Mouse (Mus musculus): ENCODE results near the gene Gm48551.

Gene Gm48551

DNA sequence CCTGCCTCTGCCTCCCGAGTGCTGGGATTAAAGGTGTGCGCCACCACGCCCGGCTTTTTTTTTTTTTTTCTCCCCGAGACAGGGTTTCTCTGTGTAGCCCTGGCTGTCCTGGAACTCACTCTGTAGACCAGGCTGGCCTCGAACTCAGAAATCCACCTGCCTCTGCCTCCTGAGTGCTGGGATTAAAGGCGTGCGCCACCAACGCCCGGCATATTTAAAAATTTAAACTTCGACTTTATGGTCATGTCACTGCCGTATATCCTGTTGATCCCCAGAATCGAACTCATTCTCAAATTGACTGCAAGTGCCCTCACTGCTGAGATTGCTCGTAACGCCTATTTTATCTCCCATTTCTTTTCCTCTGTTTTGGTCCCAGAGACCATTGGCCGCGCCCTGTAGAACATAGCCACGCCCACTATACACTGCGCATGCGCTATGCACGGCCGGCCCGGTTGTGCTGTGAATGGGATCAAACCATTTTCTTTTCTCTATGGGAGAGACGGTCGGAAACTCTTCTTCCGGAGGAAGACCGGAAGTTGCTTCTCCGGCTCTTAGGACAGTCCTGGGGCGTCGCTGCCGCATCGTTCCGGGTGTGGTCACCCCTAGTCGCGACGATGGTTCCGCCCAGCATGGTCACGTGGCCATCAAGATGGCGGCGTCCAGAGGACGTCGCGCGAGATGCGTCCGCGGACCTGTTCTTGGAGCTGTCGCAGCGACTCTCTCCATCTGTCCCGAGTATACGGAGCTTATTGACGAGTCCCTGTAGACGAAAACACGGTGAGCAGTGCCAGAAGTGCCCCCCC lies at the start of gene Gm48551, which contains the start of gene Dohh:
Gene Gm48551 (plus strand): TSS at position 665 of the 803 bp plus-strand sequence.
Gene Dohh (plus strand): TSS at position 627 of the 803 bp plus-strand sequence.
- DNase-seq (ENCODE audit: low spot score in 2 of 2): peak; percentile 100

DNA sequence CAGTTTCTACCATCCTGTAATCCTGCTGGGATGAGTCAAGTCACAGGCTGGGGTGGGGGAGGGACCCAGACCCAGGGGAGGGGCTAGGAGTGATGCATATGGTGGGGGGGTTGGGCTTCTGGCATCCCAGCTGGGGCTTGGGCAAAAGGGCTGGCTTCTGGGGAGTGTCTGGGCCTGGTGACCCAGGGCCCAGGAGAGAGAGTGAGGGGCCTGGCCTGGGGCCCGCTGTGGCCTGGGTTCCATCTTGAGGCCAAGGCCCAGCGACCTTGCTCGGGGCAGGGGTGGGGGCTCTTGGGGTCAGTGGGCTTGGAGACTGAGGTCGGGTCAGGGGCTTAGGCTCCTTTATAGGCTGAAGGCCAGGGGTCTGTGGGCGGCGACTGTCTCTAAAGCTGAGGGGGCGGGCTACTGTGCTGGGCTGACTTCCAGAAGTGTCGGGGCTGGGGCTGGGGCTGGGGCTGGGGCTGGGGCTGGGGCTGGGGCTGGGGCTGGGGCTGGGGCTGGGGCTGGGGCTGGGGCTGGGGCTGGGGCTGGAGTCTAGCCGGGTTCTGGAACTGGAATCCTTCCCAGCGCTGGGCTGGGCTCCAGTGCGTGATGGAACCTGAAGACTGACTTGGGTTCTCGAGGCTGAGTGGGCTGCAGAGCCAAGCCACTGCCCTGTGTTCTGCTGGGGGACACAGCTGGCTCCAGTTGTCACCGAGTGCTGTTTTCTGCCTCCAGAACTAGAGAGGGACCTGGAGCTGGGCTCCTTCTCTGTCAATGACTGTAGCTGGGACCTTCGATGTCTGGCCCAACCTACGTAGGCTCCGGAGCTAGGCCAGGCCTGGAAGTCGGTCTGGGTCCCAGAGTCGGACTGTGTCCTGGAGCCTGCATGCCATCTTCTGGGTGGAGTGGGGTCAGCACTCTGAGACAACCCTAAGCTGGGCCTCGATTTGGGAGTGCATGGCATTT lies 48.6 kb upstream of the Gm48551 start:
- DNase-seq (ENCODE audit: low spot score in 2 of 2): no peak

DNA sequence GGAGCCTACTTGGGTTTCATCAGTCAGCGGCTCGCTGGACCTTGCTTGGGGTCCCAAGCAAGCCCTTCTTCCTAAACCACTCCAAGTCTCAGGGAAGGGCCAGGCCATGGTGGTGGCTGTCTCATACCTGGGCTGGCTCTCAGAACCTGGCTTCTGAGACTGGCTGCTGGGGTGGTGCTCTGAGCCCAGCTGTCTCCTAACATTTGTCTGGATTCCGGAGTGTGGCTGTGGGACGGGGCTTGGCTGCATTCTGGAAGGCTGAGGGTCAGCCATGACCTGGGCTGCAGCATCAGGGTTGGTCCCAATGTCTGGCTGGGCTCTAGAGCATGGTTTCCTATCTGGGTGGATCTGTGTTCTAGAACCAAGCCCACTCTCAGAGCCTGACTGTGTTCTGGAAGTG lies 47.7 kb upstream of the Gm48551 start:
- no peak for DNase-seq (ENCODE audit: low spot score in 2 of 2)

DNA sequence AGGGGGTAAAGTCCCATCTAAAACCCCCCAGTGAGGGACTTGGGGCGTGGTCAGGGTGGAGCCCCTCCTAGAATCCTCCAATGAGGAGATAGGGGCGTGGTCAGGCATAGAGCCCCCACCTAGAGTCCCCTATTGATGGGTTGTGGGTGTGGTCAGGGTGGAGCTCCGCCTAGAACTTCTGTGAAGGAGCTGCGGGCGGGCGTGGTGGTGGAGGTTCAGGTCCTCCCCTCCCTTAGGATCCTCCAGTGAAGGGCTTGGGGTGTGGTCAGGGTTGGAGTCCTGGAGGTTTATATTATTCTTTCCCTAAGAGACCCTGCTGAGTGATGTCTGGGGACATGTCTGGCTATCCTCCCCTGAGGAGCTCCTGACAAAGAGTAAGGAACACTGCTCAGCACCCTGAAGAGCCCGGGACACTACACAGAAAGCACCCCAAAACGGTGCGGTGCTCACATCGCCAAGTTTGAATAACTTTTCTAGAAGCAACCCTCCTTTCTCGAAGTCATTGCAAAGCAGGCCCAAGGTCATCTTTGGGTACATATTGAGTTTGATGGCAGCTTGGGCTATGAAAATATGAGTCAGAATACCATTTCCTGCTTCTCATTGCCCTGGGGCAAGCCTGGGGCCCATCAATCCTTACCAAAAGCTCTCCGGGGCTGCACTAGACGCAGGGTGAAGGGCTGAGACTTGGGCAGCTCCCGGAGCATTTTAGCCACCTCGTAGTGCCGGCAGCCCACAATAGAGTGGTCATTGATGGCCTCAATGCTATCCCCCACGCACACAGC lies 43.5 kb upstream of the Gm48551 start:
- no peak for DNase-seq (ENCODE audit: low spot score in 2 of 2)

DNA sequence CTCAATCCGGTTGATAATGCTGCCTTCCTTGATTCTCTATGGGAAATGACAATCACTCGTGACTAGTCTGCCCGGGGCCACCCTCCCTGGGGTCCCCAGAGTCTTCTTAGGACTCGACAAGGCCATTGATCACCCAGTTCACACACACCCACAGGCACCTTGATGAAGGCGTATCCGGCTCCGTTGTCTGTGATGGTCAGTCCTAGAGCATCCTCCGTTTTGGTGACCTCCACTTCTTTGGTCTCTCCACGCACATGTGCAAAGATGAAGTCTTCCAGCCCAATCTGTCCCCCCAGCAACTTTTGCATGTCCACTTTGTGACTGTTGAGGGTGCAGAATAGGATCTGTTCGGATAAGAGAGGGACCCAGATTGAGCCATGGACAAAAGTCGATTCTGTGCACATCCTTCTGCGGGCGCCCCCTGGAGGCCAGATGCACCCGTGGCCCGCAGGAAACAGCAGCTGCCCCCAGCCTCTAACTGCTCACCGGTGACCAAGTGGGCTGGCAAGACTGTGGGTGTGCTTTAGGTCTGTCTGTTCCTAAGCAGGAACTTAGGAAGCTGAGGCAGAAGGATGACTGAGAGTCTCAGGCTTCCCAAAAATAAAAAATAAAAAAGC lies 42.8 kb upstream of the Gm48551 start:
- DNase-seq (ENCODE audit: low spot score in 2 of 2): peak; percentile 68 to 88

DNA sequence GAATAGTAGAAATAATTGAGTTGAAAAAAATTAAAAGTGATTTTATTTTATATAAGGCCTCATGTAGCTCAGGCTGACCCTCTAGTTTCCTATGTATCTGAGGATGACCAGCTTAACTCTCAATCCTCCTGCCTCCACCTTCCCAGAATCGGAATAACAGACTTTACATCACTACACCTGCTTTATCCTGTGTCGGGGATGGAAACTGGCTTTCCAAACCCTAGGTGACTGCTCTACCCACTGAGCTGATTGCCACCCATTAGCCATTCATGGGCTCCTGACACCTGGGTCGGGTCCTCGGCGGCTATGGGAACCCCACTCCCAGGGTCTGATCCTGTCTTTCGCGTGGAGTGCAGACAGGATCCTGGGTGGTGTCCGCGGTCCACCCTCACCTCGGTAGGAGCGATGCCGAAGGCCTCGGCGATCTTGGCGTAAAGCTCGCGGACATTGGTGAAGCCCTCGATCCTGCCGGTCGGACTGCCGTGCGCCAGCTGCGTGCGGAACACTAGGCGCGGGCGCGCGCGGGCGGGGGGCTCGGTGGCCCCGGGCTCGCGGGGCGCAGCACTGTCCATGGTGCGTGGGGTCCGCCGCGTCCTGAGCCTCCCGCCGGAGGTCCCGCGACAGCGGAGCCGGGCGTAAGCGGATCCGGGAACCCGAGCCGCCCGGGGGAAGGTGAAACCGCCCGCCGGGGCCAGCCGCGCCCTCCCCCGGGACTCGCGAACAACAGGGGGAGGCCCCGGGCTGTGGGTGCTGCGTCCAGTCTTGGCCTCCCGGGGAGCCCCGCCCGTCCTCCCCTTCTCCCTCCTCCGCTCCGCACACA lies 41.4 kb upstream of the Gm48551 start, which contains the start of gene Gipc3:
Gene Gipc3 (minus strand): TSS at position 581 of the 820 bp plus-strand sequence.
- DNase-seq (ENCODE audit: low spot score in 2 of 2): peak in 1 of 2 experiments; percentile 49

DNA sequence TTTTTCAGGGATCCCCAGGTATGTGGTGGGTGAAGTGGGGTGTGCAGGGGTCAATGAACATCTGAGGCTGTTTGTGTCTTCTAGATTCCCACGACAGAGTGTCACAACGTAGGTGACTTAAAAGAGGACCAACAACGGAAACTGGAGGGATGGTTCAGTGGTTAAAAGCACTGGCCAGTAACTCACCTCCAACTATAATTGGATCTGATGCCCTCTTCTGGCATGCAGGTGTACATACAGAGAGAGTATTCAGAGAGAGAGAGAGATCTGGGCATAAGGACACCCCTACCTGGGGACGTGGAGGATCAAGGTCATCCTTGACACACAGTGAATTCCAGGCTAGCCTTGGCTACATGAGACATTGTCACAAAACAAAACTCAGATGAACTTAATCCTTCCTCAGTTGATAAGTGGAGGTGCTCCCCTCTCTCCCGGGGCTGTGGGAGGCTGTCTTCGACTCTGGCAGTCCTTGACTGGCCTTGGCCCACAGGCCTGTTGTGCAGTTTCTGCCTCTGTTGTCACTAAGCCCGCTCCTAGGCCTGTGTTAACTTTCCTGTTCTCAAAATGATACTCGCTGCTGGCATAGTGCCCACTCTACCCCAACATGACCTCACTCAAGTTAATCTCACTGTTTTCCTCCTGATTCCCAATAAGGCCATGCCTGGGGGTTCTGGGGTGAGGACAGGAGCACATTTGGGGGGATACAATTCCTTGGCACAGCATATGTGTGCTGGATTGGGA lies 39.7 kb upstream of the Gm48551 start:
- DNase-seq (ENCODE audit: low spot score in 2 of 2): peak in 1 of 2 experiments; percentile 44

DNA sequence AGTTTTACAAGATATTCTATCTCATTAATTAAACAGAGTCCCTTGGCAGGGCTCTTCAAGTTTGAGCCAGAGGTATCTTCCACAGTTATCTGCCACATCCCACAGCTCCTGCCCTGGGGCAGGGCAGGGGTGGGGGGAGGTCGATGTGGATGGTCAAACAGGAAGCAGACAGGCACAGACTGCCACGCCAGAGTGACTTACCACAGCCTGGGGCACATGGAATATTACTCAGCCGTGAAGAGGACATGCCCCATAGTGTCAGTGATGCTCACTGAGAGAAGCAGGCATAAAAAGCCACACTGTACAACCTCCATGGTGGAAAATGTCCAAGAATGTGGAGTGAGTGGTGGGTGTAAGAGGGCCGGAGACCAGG lies 39.1 kb upstream of the Gm48551 start:
- no peak for DNase-seq (ENCODE audit: low spot score in 2 of 2)

DNA sequence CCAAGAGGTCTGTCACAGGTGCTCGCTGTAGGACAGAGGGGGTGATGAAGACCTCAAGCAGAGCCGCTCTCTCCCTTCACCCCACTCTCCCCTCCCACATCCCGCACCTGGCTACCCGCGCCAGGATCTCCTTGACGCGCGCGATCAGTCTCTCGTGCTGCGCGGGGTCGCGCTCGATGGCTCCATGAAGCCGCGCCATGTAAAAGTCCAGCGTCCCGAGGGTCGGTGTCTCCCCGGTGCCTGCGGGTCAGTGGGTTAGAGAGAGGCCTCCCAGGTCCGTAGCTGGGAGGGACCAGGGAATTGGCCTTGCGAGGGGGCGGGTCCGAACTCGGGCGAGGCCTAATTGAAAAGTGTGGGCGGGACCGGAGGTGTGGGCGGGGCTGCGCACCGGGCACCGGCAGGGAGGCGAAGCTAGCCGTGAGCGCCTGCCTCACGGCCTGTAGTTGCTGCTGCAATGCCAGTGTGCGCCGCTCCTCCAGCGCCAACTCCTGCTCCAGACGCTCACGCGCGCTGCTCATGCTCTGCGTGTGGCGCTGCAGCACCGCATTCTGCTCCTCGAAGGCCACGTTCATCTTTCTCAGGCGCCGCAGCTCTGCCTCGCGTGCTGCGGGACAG lies 37.7 kb upstream of the Gm48551 start:
- peak; percentile 51 to 84 for DNase-seq (ENCODE audit: low spot score in 2 of 2)

DNA sequence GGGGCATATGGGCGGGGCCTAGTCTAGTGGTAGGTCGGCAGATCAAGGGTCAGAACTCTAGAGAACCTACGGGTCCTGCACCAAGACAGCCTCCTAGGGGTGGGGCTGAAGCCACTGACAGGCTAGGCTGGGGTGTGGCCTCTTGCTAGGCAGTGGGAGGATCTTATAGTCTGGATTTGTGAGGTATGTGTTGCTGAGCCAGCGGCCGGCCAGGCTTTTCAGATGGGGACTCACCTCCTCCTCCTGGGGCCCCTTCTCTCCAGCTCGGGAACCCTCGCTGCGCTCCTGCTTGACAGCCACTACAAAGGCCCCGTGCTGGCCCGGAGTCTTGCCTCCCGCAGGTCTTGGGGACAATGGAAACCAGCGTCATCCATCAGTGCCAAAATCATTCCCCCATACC lies 35.1 kb upstream of the Gm48551 start:
- peak; percentile 47 to 76 for DNase-seq (ENCODE audit: low spot score in 2 of 2)

DNA sequence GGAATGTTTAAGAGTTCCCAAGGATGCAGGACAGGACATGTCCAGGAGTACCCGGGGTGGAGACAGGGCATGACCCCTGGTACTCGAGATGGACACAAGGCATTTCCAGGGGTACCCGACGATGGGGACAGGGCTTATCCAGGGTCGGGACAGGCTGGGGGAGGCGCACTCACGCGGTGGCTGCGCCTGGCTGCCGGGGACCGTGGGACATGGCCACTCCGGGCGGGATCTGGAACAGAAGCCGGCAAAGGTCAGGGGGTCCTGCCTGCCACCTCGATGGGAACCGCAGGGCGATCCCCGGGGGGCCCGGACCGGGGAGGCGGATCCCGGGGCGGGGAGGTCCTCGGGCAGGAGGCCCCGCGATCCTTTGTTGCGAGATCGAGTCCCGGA lies 34.3 kb upstream of the Gm48551 start:
- no peak for DNase-seq (ENCODE audit: low spot score in 2 of 2)

DNA sequence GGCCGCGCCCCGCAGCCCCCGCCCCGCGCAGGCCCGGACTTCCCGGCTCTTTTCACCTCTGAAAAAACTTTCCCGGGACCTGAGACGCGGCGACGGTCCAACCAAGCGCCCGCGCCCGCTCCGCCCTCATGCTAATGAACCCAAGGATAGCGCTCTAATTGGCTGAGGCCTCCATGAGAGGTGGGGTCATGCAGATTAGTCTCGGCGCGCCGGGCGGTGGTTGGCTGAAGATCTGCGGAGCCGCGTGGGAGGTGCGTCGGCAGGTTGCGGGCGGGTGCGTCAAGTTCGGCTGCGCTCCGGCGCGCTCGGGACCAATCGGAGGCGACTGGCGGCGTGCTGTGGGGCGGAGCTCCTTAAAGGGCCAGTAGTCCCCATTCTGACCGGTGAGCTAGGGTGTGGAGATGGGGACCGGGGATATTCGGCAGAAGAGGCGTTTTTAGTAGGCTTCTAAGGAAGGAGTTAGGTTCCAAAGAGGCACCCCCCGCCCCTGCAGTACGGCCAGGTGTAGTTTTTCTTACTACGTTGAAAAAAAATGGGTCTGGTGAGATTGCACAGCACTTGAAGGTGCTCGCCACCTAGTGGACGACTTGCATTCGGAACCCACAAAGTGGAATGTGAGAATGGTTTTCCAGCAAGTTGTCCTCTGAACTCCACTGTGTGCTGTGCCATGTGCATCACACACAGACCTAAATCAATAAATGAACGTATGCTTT lies 33.8 kb upstream of the Gm48551 start, which contains the start of gene Hmg20b:
Gene Hmg20b (minus strand): TSS at position 130 of the 713 bp plus-strand sequence.
- peak; percentile 95 to 99 for DNase-seq (ENCODE audit: low spot score in 2 of 2)

DNA sequence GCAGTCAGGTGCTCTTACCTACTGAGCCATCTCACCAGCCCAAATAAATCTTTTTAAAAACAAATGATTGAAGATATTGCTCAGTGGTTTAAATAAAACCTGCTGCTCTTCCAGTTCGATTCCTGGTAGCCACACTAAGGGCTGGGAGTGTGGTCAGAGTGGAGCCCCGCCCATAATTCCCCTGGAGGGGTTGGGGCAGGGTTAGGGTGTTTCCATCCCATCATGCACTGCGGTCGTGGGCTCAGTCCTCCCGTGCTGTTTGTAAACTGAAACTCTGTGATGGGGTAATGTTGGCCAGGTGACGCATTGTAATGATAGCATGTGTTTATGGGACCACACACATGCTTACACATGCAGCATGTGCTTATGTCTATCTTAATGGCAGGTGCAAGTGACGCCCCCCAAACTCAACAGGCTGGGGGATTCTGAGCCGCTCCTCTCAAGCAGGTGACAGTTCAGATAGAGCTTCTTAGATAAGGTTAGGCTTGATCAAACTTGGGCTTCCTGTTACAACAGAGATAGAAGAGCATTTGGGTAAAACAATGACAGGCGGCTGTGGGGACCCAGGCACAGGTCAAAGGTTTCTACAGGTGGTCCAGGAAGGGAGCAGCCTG lies 32.5 kb upstream of the Gm48551 start:
- DNase-seq (ENCODE audit: low spot score in 2 of 2): peak; percentile 58 to 84

DNA sequence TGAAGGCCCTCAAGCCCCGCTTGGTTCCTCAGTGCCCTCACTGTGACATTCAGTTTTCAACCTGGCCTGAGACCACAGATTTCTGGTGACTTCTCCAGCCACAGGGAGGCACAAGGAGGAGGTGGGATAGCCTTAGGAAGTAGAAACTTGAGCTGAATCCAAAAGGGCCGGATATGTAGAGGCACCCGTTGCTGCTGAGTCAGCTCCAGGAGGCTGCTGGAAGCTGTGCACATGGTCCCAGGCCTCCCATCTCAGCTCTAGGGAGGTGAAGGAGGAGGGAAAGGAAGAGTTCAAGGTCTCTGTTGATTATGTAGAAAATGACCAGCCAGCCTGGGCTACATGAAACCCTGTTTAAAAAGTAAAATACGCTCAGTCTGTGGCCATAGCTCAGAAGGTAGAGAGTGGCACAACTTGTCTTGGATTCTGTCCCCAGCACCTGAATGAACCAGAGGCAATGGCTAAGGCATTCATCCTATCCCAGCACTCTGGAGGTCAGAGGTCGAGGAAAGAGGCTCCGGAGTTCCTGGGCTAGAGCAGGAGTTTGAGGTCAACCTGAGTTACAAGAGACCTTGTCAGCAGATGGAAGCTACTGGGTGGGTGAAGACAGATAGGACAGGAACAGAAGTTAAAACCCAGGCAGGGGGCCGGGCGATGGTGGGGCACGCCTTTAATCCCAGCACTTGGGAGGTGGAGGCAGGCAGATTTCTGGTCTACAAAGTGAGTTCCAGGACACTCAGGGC lies 29.4 kb upstream of the Gm48551 start:
- DNase-seq (ENCODE audit: low spot score in 2 of 2): no peak

DNA sequence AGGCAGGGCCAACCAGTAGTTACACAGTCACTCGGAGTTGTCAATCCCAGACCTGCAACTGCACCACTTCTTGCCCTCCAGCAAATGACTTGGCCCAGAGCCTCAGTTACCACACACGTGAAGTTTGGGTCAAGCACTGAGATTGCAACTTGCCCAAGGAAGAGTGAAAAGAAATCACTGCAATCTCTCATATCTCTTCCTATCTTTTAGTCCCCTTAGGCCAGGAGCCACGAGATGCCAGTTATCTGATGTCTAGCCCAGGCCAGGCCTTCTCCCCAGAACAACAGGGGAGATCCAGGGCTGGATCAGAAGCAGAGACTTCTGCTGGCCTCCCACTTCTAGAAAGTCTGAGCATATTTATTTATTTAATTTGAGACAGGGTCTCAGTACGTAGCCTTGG lies 28.7 kb upstream of the Gm48551 start:
- DNase-seq (ENCODE audit: low spot score in 2 of 2): no peak

DNA sequence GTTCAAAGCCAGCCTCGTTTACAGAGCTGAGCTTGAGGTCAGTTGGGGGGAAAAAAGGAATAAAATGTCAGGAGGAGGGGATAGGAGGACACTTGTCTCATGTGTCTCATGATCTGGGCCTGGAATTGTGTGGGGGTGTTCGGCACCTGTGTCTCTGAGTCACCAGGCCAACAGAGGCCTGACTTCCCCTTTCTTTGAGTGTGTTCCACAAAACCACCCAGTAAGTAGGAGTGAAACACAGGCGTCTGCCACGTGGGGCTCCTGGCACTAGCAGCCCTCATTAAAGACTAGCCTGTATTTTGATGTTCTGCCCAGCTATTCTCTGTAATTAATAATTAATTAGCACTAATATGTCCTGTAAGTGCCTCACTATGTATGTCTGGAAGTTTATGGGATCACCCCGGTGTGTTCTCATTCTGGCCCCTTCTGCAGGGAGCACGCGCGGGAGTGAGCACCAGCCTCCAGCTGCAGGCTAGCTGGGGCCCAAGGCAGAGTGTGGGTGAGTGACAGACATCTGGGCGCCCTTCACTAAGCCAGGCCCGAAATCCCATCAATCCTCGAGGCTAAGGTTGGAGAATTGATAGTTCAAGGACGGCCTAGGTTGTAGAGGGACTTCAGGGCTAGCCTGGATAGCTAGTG lies 27.8 kb upstream of the Gm48551 start:
- DNase-seq (ENCODE audit: low spot score in 2 of 2): no peak
